Mouse (Mus musculus) lung, adult 18-20 months (tissue): ENCODE data around the gene Srrm1.

Source experiments
- DNase-seq, 2 experiments: peaks; one replicate each; pipeline ENCODE4 v3.0.0; 2022; ENCODE audit warnings: mixed read lengths in 2 of 2

Srrm1 gene

GRCm38 (mm10) chr4:135352326-135353065 lies 625 bp downstream of the Srrm1 start:
- DNase-seq, result peak; percentile 21 to 22

DNA sequence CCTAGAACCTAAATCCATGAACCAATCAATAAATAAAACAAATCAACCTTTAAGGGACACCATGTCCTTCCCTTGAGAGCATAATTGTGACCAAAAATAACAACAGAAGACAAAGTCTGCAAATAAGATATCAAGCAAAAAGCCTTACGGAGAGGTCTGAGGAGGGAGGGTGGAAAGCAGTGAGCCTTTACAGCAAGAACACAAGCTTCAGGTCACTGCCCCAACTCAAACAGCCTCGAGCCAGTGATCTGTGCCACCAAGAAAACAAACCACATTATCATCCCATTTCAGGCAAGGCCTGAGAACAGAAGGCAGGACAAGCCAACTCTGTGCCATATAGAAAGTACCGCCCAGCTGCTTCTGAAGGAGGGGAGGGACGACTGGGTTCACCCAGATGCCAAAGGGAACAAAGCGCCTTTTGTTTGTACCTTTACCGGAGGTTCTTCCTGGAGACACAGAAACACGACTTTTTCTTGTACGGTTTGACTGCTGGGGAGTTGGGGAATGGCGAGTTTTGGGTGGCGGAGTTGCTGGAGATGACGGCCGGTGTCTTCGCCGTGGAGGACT lies 15.7 kb downstream of the Srrm1 start:
- DNase-seq, result no peak

GRCm38 (mm10) chr4:135336023-135336357 lies 17.1 kb downstream of the Srrm1 start:
- no peak for DNase-seq

DNA sequence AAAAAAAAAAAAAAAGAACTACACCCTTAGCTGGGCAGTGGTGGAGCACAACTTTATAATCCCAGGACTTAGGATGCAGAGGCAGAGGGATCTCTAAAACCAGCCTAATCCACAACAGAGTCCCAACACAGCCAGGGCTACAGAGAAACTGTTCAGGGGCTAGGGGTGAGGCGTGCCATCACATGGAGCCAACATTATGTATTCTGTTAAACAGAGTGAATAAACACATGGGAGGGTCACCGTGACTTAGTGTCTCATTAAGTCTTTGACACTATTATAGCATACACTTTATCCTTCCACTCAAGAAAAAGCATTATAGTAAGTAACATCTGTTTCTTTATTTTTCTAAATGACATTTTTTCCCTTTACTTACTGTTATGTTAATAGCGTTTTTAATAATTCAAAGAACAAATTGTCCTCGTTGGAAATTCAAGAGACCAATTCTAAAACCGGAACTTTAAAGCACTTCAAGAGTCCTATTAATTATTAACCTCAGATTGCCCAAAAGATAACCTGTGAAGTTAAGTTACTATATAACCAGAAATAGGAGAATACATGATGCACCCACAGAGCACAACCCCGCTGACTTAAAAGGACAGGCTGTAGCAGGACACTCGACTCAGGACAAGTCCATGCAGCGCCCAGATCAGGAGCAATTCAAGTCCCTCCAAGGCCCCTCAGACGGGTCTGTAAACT lies 17.6 kb downstream of the Srrm1 start:
- no peak for DNase-seq

- DNase-seq, result no peak
Measured at GRCm38 (mm10) chr4:135326469-135326868, 26.7 kb downstream of the Srrm1 start.

- no peak for DNase-seq
Measured at GRCm38 (mm10) chr4:135326046-135326445, 27.1 kb downstream of the Srrm1 start.

DNA sequence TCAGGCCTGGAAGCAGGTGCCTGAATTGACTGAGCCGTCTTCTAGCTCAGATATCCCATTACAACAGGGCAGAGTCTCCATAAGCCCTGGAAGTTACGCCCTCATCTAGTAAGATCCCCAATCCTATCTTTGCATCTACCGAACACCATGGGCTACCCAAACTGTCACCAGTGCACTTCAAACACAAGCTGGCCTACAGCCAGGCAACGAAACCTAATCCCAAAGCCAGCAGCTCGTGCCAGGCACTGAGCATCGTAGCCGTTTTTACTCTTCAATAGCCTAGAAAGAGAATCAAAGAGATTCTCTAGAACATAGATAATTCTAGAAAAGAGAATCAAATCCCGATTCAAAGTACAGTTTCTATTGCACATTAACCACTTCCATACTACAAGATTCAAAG lies 30.1 kb downstream of the Srrm1 start:
- DNase-seq, result no peak

- DNase-seq, result peak; percentile 72 to 75
Measured at GRCm38 (mm10) chr4:135317966-135318365, 35.2 kb downstream of the Srrm1 start.

GRCm38 (mm10) chr4:135317539-135317938 lies 35.6 kb downstream of the Srrm1 start:
- no peak for DNase-seq

GRCm38 (mm10) chr4:135315287-135315686 lies 37.8 kb downstream of the Srrm1 start:
- DNase-seq, result no peak

- DNase-seq, result no peak
Measured at GRCm38 (mm10) chr4:135314419-135314832, 38.7 kb downstream of the Srrm1 start.

DNA sequence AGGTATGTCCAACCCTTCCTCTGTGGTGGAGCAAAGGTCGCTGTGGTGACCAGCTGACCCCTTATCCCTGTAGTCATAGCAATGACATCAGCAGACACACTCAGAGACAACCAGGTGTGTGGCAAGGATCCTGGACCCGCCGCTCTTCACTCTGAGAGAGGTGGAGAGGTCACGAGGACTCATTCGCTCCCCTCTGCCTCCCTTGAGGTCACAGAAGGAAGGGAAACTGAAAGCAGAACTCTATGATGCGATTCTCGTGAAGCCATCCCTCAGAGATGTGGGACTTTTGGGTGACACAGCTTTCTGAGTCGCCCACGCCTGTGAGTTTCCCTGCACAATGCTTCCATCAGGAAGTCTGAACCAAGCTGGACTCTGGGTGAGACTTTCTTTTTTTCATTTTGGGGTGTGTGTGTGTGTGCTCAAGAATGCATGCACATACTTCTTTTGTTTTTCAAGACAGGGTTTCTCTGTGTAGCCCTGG lies 39.3 kb downstream of the Srrm1 start:
- peak; percentile 67 to 75 for DNase-seq

DNA sequence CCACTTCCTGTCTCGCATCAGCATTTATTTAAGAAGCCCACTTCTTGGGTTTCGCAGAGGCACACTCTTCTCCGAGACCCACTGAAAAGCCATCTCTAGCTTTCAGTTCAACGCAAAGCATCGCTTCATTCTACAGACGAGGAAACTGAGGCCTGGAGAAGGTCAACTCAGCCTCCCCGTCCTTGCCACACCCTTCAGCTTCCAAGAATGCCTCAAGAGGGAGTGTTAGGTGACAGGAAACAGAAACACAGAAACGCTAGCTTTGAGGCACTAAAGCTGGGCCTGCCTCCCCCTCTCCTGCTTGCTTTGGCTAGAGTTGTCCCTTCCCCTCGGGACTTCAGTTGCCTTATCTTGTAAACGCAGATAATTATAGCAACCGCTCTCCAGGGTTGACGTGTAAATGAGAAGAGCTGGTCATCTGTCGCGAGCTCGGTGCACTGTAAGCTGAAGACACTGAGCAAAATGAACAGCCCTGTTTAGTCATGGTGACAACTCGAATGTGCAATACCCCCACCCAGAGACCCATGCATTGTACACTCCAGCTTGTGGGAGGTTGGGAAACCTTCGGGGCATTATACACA lies 39.9 kb downstream of the Srrm1 start:
- DNase-seq, result peak; percentile 56 to 67

GRCm38 (mm10) chr4:135312706-135313105 lies 40.4 kb downstream of the Srrm1 start:
- DNase-seq, result peak; percentile 88 to 92

DNA sequence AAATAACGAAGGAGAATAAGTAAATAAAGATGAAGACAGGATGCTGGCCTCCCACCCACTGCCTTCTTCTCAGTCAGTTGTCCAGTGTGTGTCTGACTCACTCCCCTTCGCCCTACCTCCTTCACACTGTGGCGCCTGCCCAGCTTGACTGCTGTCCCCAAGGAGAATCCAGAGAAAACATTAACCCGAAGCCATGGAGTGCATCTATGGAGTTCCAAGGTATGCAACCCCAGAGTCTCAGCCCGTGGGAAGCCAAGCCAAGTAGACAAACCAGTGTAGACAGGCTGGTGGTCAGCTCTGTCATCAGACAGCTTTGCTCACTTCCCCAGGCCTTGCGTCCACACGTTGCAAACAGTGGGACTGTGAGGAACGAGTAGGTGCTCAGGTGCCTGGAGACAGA lies 42.8 kb downstream of the Srrm1 start:
- DNase-seq, result no peak

GRCm38 (mm10) chr4:135309726-135310125 lies 43.4 kb downstream of the Srrm1 start:
- DNase-seq, result no peak

- DNase-seq, result no peak
Measured at GRCm38 (mm10) chr4:135309112-135309659, 43.9 kb downstream of the Srrm1 start.

DNA sequence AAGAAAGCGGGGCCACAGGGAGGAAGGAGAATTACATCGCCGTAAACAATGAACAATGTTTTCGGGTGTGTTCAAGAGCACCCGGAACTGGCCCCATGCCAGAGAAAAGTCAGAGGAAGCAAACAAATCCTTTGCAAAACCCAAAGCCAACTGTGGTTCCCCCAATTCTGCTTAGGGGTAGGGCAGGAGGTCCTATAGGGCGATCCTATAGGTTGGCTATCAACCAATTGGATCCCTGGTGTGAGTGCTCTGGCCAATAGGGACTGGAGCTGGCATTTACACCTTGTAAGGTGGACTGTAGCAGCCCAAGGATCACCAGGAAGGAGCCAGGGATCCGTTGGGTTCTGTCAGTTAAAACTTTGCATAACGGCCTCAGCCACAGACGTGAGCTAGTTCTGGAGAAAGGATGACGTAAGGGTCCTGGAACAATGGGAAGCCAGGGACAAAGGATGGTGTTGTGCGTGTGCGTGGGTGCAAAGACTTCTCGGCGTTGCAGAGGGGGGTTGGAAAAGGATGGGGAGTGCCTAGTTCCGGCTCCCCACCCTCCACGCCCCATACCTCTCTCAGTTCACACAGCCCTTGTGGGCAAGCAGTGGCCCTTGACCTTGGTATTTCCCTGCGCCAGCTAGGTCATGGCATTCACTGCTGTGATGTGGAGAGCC lies 46.0 kb downstream of the Srrm1 start:
- DNase-seq, result peak; percentile 69 to 77

DNA sequence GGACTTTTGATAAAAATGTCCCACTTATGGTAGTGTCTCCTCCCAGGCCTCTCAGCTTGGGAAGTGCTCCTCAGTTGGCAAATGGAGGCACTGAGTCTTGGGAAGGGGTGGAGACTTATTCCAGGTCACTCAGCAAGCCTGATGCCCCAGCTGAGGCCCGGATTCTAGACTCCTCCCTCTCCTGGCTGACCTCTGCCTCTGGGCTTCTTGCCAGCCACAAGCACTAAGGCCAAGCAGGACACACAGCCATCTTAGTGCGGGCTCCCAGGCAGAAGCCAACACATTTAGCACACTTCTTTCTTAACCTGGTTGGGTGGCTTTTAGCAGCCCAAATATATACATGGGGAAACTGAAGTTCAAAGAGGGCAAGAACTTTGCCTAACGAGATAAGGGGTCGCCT lies 46.6 kb downstream of the Srrm1 start:
- peak; percentile 83 to 86 for DNase-seq

DNA sequence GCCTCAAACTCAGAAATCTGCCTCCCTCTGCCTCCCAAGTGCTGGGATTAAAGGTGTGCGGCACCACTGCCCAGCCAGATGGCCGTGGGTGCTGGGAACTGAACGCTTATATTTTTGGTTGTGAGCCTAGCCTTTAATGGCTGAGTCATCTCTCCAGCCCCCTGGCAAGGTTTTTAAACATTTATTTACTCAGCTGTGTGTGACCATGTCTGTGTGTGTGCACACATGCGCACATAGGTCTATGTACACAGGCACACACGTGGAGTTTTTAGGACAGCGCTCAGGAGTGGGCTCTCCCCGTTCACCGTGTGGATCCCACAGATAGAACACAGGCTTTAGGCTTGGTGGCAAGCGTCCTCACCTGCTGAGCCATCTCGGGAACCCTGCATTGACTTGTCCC lies 50.9 kb downstream of the Srrm1 start:
- no peak for DNase-seq

DNA sequence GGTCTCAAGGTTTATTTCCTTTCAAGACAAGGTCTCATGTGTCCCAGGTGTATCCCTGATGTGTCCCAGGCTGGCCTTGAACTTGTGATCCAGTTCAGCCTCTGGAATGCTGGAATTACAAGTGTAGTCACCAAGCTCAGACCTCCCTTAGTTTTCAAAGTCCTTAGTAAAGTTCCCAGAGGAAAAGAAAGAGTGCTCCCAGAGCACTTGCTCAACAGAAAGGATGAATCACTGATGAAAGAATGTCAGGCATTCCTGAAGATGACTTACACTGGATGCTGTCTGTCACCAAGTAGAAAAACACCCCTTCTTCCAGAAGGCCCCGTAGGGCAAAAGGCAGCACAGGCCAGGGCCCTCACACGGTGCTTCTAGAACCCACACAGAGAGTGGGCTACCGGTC lies 52.0 kb downstream of the Srrm1 start:
- DNase-seq, result no peak

- no peak for DNase-seq
Measured at GRCm38 (mm10) chr4:135300248-135301041, 52.7 kb downstream of the Srrm1 start.
